Mouse (Mus musculus) large intestine, adult 2 months (tissue): Measurements from ENCODE around the gene Nfkb1. TPM values are rescaled to one million over a fixed set of nuclear protein-coding genes. Genes with fewer than 3 reads are reported as not detected.

Experiments used
- DNase-seq: peaks from one replicate; pipeline ENCODE4 v3.0.0-alpha.2; 2012; ENCODE audit warnings: low read depth, low spot score
- WGBS: fragments of 180-500 bp; shearing (Covaris S2); methylation state at CpG from one replicate; pipeline ENCODE4 v1.1.7; 2018; 5-methylcytosine and 5-hydroxymethylcytosine counted together
- polyA plus RNA-seq: library from polyadenylated mRNA; depleted of rRNA; stranded (reverse); fragments of >200 nt; gene quantifications from 2 replicates; pipeline ENCODE4 v1.2.3, GENCODE M21; 2012

Gene Nfkb1
- polyA plus RNA-seq, 1 experiment = 69.9 TPM

- DNase-seq = peak; percentile 85
- 13% methylated on average over 13 of the region's 13 CpGs for WGBS
These were observed 16.5 kb downstream of the Nfkb1 start for GRCm38 (mm10) chr3:135674716-135675392.

- 37% methylated on average over 7 of the region's 7 CpGs for WGBS
- no peak for DNase-seq
These were observed 17.7 kb downstream of the Nfkb1 start for GRCm38 (mm10) chr3:135673695-135674094.

GRCm38 (mm10) chr3:135673041-135673440 is 18.3 kb downstream of the Nfkb1 start:
- WGBS = 77% methylated on average over 4 of the region's 4 CpGs
- DNase-seq = no peak

GRCm38 (mm10) chr3:135672135-135672534 is 19.2 kb downstream of the Nfkb1 start:
- no peak for DNase-seq
- WGBS = 79% methylated on average over 5 of the region's 5 CpGs

- no peak for DNase-seq
- 65% methylated on average over 4 of the region's 4 CpGs for WGBS
These were observed 20.5 kb downstream of the Nfkb1 start for GRCm38 (mm10) chr3:135670869-135671268.

GRCm38 (mm10) chr3:135667084-135667483 is 24.3 kb downstream of the Nfkb1 start:
- WGBS = 82% methylated on average over 3 of the region's 3 CpGs
- no peak for DNase-seq

- no peak for DNase-seq
- 51% methylated on average over 6 of the region's 6 CpGs for WGBS
These were observed 25.5 kb downstream of the Nfkb1 start for GRCm38 (mm10) chr3:135665777-135666259.

- 90% methylated on average over 15 of the region's 15 CpGs for WGBS
- DNase-seq = no peak
These were observed 29.0 kb downstream of the Nfkb1 start for GRCm38 (mm10) chr3:135662139-135662864.

- 92% methylated on average over 9 of the region's 9 CpGs for WGBS
- no peak for DNase-seq
These were observed 29.6 kb downstream of the Nfkb1 start for GRCm38 (mm10) chr3:135661707-135662106.

GRCm38 (mm10) chr3:135658540-135659097 is 32.7 kb downstream of the Nfkb1 start:
- no peak for DNase-seq
- 75% methylated on average over 7 of the region's 7 CpGs for WGBS

- no peak for DNase-seq
- 89% methylated on average over 4 of the region's 4 CpGs for WGBS
These were observed 35.2 kb downstream of the Nfkb1 start for GRCm38 (mm10) chr3:135656156-135656555.

GRCm38 (mm10) chr3:135650773-135651555 is 40.4 kb downstream of the Nfkb1 start:
- DNase-seq = no peak
- WGBS = 88% methylated on average over 15 of the region's 15 CpGs

GRCm38 (mm10) chr3:135649809-135650208 is 41.5 kb downstream of the Nfkb1 start:
- 91% methylated on average over 10 of the region's 10 CpGs for WGBS
- no peak for DNase-seq

- WGBS = 92% methylated on average over 8 of the region's 8 CpGs
- DNase-seq = no peak
These were observed 42.8 kb downstream of the Nfkb1 start for GRCm38 (mm10) chr3:135648501-135648900.

GRCm38 (mm10) chr3:135646622-135647021 is 44.7 kb downstream of the Nfkb1 start:
- 100% methylated on average over 1 of the region's 1 CpGs for WGBS
- DNase-seq = no peak

GRCm38 (mm10) chr3:135644971-135645370 is 46.4 kb downstream of the Nfkb1 start:
- no peak for DNase-seq
- WGBS = 91% methylated on average over 3 of the region's 3 CpGs

GRCm38 (mm10) chr3:135641623-135641915 is 49.8 kb downstream of the Nfkb1 start:
- 70% methylated on average over 4 of the region's 4 CpGs for WGBS
- no peak for DNase-seq

- no peak for DNase-seq
- 85% methylated on average over 16 of the region's 16 CpGs for WGBS
These were observed 50.3 kb downstream of the Nfkb1 start for GRCm38 (mm10) chr3:135640856-135641622.

GRCm38 (mm10) chr3:135640203-135640602 is 51.1 kb downstream of the Nfkb1 start:
- DNase-seq = no peak
- 88% methylated on average over 5 of the region's 5 CpGs for WGBS
